ENCODE assay signal across 30 mouse cellular contexts in the genomic region with DNA sequence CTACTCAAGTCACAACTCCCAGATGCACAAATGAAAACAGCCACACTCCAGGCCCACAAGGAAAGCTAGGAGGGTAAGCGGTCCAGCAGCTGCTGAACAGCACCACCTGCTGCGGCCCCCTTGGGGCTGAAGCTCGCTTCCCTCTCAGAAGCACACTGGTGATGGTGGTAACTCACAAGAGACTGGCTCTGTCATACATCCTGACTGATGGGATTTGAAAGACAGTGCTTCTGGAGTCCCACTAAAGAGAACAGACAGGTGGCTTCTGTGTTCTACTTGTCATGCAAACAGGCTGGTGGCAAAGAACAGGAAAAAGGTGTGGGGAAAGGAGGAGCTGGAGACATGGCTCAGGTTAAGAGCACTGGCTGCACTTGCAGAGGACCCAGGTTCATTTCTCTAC. TPM values are rescaled to one million over a fixed set of nuclear protein-coding genes. Genes with fewer than 3 reads are reported as not detected.
A peak's percentile ranks its signal among the peaks of the same experiment; 100 is the strongest.
DNase-seq lines count a peak whose midpoint lies in the region; ATAC-seq and TF ChIP-seq lines count a peak whose summit lies in the region.
"Had no signal": no experiment of that assay in that cellular context is flagged by ENCODE, and none has a peak within 500 bp of the region (broad histone marks: within the 10 kb centered on the region; RNA-seq: fewer than 3 reads in every experiment).

No protein-coding gene starts in this region.

- ATAC-seq in liver, embryonic 12.5 days, result no peak
- ATAC-seq in liver, embryonic 14.5 days (ENCODE audit: insufficient read depth), result no peak
- no peak for ATAC-seq in liver, postnatal 0 days
- no peak for ATAC-seq in hindbrain, embryonic 16.5 days
- ATAC-seq: activated CD4-positive, CD25-positive, alpha-beta regulatory T cell, adult 4 months; CD4-positive, CD25-positive, alpha-beta regulatory T cell, adult 4 months; forebrain, embryonic 14.5 days; forebrain, embryonic 16.5 days; Patski had no signal

- 0 out of 2 replicates have a peak overlapping the region, but pooled peaks have one; percentile 45 for H3K9ac ChIP-seq in liver, embryonic 12.5 days
- H3K9ac ChIP-seq in liver, embryonic 14.5 days (replicated peaks), result no peak overlapping the region
- no peak overlapping the region for H3K9ac ChIP-seq in liver, postnatal 0 days (replicated peaks)
- H3K9ac ChIP-seq in hindbrain, embryonic 16.5 days (ENCODE audit: low read depth, low read length), result no peak overlapping the region
- H3K9ac ChIP-seq: embryonic facial prominence, embryonic 13.5 days; embryonic facial prominence, embryonic 15.5 days; forebrain, embryonic 12.5 days had no signal

- H3K9me3 ChIP-seq in liver, embryonic 12.5 days (replicated peaks), result no peaks in the 10 kb centered on the region
- no peaks in the 10 kb centered on the region for H3K9me3 ChIP-seq in liver, embryonic 14.5 days (ENCODE audit: control insufficient read depth, low read length)
- H3K9me3 ChIP-seq in liver, postnatal 0 days (ENCODE audit: low read length), result no peaks in the 10 kb centered on the region
- H3K9me3 ChIP-seq in hindbrain, embryonic 16.5 days (ENCODE audit: control insufficient read depth, low read length), result no peaks in the 10 kb centered on the region
- H3K9me3 ChIP-seq: embryonic facial prominence, embryonic 13.5 days; embryonic facial prominence, embryonic 15.5 days; forebrain, embryonic 10.5 days; forebrain, embryonic 12.5 days had no signal

- DNase-seq in liver, result no peak
- no peak for DNase-seq in liver, embryonic 14.5 days (ENCODE audit: low read depth in 3 of 3, low spot score in 3 of 3)
- no peak for DNase-seq in liver, postnatal 0 days
- DNase-seq in ES-CJ7 (ENCODE audit: low read depth, low spot score), result peak; percentile 22
- peak; percentile 59 for DNase-seq in ZHBTc4 (ENCODE audit: low read depth, low spot score)
- DNase-seq in cerebellum, postnatal 36 days, result no peak
- DNase-seq: adrenal gland, adult 8-10 months; adrenal gland, postnatal 14 days; adrenal gland, postnatal 36 days; B cell, adult 2 months; cerebellum, adult 11-12 months; cerebellum, adult 2 months; cerebellum, adult 9-10 months; cerebellum, postnatal 10 days; cerebellum, postnatal 25 days; embryo, embryonic 11 days had no signal

- peak overlapping the region; percentile 91 for H3K27ac ChIP-seq in liver, embryonic 12.5 days
- peak overlapping the region; percentile 39 for H3K27ac ChIP-seq in liver, embryonic 14.5 days
- H3K27ac ChIP-seq in liver, postnatal 0 days (ENCODE audit: low read depth), result no peak overlapping the region
- no peak overlapping the region for H3K27ac ChIP-seq in hindbrain, embryonic 16.5 days (ENCODE audit: low read depth, low read length)
- H3K27ac ChIP-seq: embryonic facial prominence, embryonic 13.5 days; embryonic facial prominence, embryonic 15.5 days; forebrain, embryonic 10.5 days; forebrain, embryonic 12.5 days had no signal

- TF ChIP-seq CTCF in liver, embryonic 14.5 days (IDR thresholded peaks at IDR 0.05; ENCODE audit: low read depth), result no peak
- TF ChIP-seq CTCF in liver, postnatal 0 days (IDR thresholded peaks at IDR 0.05; ENCODE audit: low read depth), result no peak

- WGBS in liver, embryonic 12.5 days (ENCODE audit: insufficient replicate concordance), result 97% methylated on average over 3 of the region's 3 CpGs
- WGBS in liver, embryonic 14.5 days (ENCODE audit: insufficient replicate concordance), result 86% methylated on average over 3 of the region's 3 CpGs
- WGBS in liver, postnatal 0 days (ENCODE audit: insufficient replicate concordance), result 100% methylated on average over 3 of the region's 3 CpGs
- 81% methylated on average over 3 of the region's 3 CpGs for WGBS in hindbrain, embryonic 16.5 days

- no peak for TF ChIP-seq EP300 in liver, embryonic 14.5 days (IDR thresholded peaks at IDR 0.05; ENCODE audit: low read depth)
- no peak for TF ChIP-seq EP300 in liver, postnatal 0 days (IDR thresholded peaks at IDR 0.05; ENCODE audit: low read depth)

- H3K4me1 ChIP-seq in liver, embryonic 12.5 days, result peaks cover 29% of the 10 kb centered on the region
- peaks cover 13 to 14% of the 10 kb centered on the region in 2 experiments for H3K4me1 ChIP-seq in liver, embryonic 14.5 days (replicated peaks; ENCODE audit: control insufficient read depth in 2 of 2, insufficient read depth in 2 of 2, low read length in 1 of 2)
- no peaks in the 10 kb centered on the region for H3K4me1 ChIP-seq in liver, postnatal 0 days (ENCODE audit: insufficient read depth)
- H3K4me1 ChIP-seq in hindbrain, embryonic 16.5 days (ENCODE audit: control insufficient read depth, insufficient read depth, low read depth, low read length), result no peaks in the 10 kb centered on the region
- H3K4me1 ChIP-seq: embryonic facial prominence, embryonic 13.5 days; embryonic facial prominence, embryonic 15.5 days; forebrain, embryonic 10.5 days; forebrain, embryonic 12.5 days had no signal

- H3K4me3 ChIP-seq in liver, embryonic 12.5 days, result no peak overlapping the region
- no peak overlapping the region for H3K4me3 ChIP-seq in liver, embryonic 14.5 days (ENCODE audit: insufficient read depth in 1 of 2, low read depth in 2 of 2, low read length in 2 of 2)
- H3K4me3 ChIP-seq in liver, postnatal 0 days (ENCODE audit: low read depth, low read length), result no peak overlapping the region
- no peak overlapping the region for H3K4me3 ChIP-seq in hindbrain, embryonic 16.5 days (ENCODE audit: low read length)
- H3K4me3 ChIP-seq: embryonic facial prominence, embryonic 13.5 days; embryonic facial prominence, embryonic 15.5 days; erythroblast, embryonic 14.5 days; forebrain, embryonic 10.5 days; forebrain, embryonic 12.5 days had no signal

- H3K27me3 ChIP-seq in liver, embryonic 12.5 days (replicated peaks), result no peaks in the 10 kb centered on the region
- no peaks in the 10 kb centered on the region for H3K27me3 ChIP-seq in liver, embryonic 14.5 days (ENCODE audit: control insufficient read depth, insufficient read depth, low read length)
- H3K27me3 ChIP-seq in liver, postnatal 0 days (ENCODE audit: insufficient read depth, low read length), result no peaks in the 10 kb centered on the region
- H3K27me3 ChIP-seq in hindbrain, embryonic 16.5 days (replicated peaks; ENCODE audit: control insufficient read depth, insufficient read depth, low read length), result no peaks in the 10 kb centered on the region
- H3K27me3 ChIP-seq: CH12.LX; embryonic facial prominence, embryonic 13.5 days; embryonic facial prominence, embryonic 15.5 days; forebrain, embryonic 12.5 days; Patski had no signal

- H3K4me2 ChIP-seq in liver, embryonic 12.5 days, result no peak overlapping the region
- H3K4me2 ChIP-seq in liver, embryonic 14.5 days (ENCODE audit: low read depth), result no peak overlapping the region
- no peak overlapping the region for H3K4me2 ChIP-seq in liver, postnatal 0 days (ENCODE audit: low read depth, low read length)
- H3K4me2 ChIP-seq in hindbrain, embryonic 16.5 days (ENCODE audit: low read length), result no peak overlapping the region
- H3K4me2 ChIP-seq: embryonic facial prominence, embryonic 13.5 days; embryonic facial prominence, embryonic 15.5 days; forebrain, embryonic 12.5 days had no signal

- peaks cover 99% of the 10 kb centered on the region for H3K36me3 ChIP-seq in liver, embryonic 12.5 days
- peaks cover 92% of the 10 kb centered on the region for H3K36me3 ChIP-seq in liver, embryonic 14.5 days (replicated peaks; ENCODE audit: control insufficient read depth, insufficient read depth, low read depth)
- H3K36me3 ChIP-seq in liver, postnatal 0 days (replicated peaks; ENCODE audit: insufficient read depth, low read length), result peaks cover 81% of the 10 kb centered on the region
- H3K36me3 ChIP-seq in hindbrain, embryonic 16.5 days (ENCODE audit: control insufficient read depth, insufficient read depth, low read length), result peaks cover 52% of the 10 kb centered on the region

RNA-seq across cellular contexts. Expression of a gene that starts 18.5 kb away (rescaled TPM):
- polyA plus RNA-seq in liver, embryonic 12.5 days (2016; fragmentation: Nextera tagmentation; extraction: Ambion mirVana), result not detected in 2 replicates
- not detected in 2 replicates for polyA plus RNA-seq in liver, embryonic 14.5 days (2012; rRNA removed)
- polyA plus RNA-seq in liver, embryonic 14.5 days (2014; fragmentation: Nextera tagmentation; extraction: Ambion mirVana), result not detected in 2 replicates
- 0.16 and 0.20 TPM in 2 replicates for polyA plus RNA-seq in liver, postnatal 0 days (2015; fragmentation: Nextera tagmentation; extraction: Ambion mirVana)
- polyA plus RNA-seq in hindbrain, embryonic 16.5 days (2015; fragmentation: Nextera tagmentation; extraction: Ambion mirVana), result 0.61 and 0.70 TPM in 2 replicates
- polyA plus RNA-seq: activated CD4-positive, CD25-positive, alpha-beta regulatory T cell, adult 4 months; CD4-positive, CD25-positive, alpha-beta regulatory T cell, adult 4 months; cerebellum, adult 2 months; embryonic facial prominence, embryonic 11.5 days; embryonic facial prominence, embryonic 15.5 days; erythroblast, embryonic 14.5 days; forebrain, embryonic 10.5 days; forebrain, embryonic 12.5 days; forebrain, embryonic 14.5 days had no signal

RNA-seq across cellular contexts. Expression of a gene that starts 22.0 kb away (rescaled TPM):
- polyA plus RNA-seq in liver, embryonic 12.5 days (2016; fragmentation: Nextera tagmentation; extraction: Ambion mirVana), result 68.0 and 72.6 TPM in 2 replicates
- polyA plus RNA-seq in liver, embryonic 14.5 days (2012; rRNA removed), result 23.9 and 32.7 TPM in 2 replicates
- 49.6 and 58.7 TPM in 2 replicates for polyA plus RNA-seq in liver, embryonic 14.5 days (2014; fragmentation: Nextera tagmentation; extraction: Ambion mirVana)
- polyA plus RNA-seq in liver, postnatal 0 days (2015; fragmentation: Nextera tagmentation; extraction: Ambion mirVana), result 21.1 and 21.7 TPM in 2 replicates
- 34.2 and 40.3 TPM in 2 replicates for polyA plus RNA-seq in hindbrain, embryonic 16.5 days (2015; fragmentation: Nextera tagmentation; extraction: Ambion mirVana)

RNA-seq across cellular contexts. Expression of a gene that starts 24.2 kb away (rescaled TPM):
- polyA plus RNA-seq in liver, embryonic 12.5 days (2016; fragmentation: Nextera tagmentation; extraction: Ambion mirVana), result 17.5 and 17.8 TPM in 2 replicates
- 8.7 and 10.1 TPM in 2 replicates for polyA plus RNA-seq in liver, embryonic 14.5 days (2012; rRNA removed)
- 7.9 and 10.9 TPM in 2 replicates for polyA plus RNA-seq in liver, embryonic 14.5 days (2014; fragmentation: Nextera tagmentation; extraction: Ambion mirVana)
- polyA plus RNA-seq in liver, postnatal 0 days (2015; fragmentation: Nextera tagmentation; extraction: Ambion mirVana), result 13.0 and 13.3 TPM in 2 replicates
- 16.9 and 17.3 TPM in 2 replicates for polyA plus RNA-seq in hindbrain, embryonic 16.5 days (2015; fragmentation: Nextera tagmentation; extraction: Ambion mirVana)

RNA-seq across cellular contexts. Expression of a gene that starts 32.3 kb away (rescaled TPM):
- 32.2 and 33.1 TPM in 2 replicates for polyA plus RNA-seq in liver, embryonic 12.5 days (2016; fragmentation: Nextera tagmentation; extraction: Ambion mirVana)
- 39.0 and 58.3 TPM in 2 replicates for polyA plus RNA-seq in liver, embryonic 14.5 days (2012; rRNA removed)
- polyA plus RNA-seq in liver, embryonic 14.5 days (2014; fragmentation: Nextera tagmentation; extraction: Ambion mirVana), result 43.6 and 48.0 TPM in 2 replicates
- polyA plus RNA-seq in liver, postnatal 0 days (2015; fragmentation: Nextera tagmentation; extraction: Ambion mirVana), result 92.3 and 113 TPM in 2 replicates
- 22.1 and 22.9 TPM in 2 replicates for polyA plus RNA-seq in hindbrain, embryonic 16.5 days (2015; fragmentation: Nextera tagmentation; extraction: Ambion mirVana)

RNA-seq across cellular contexts. Expression of a gene that starts 43.8 kb away (rescaled TPM):
- polyA plus RNA-seq in liver, embryonic 12.5 days (2016; fragmentation: Nextera tagmentation; extraction: Ambion mirVana), result 80.0 and 83.0 TPM in 2 replicates
- 40.3 and 42.8 TPM in 2 replicates for polyA plus RNA-seq in liver, embryonic 14.5 days (2012; rRNA removed)
- 68.0 and 75.4 TPM in 2 replicates for polyA plus RNA-seq in liver, embryonic 14.5 days (2014; fragmentation: Nextera tagmentation; extraction: Ambion mirVana)
- polyA plus RNA-seq in liver, postnatal 0 days (2015; fragmentation: Nextera tagmentation; extraction: Ambion mirVana), result 61.0 and 63.2 TPM in 2 replicates
- polyA plus RNA-seq in hindbrain, embryonic 16.5 days (2015; fragmentation: Nextera tagmentation; extraction: Ambion mirVana), result 127 and 137 TPM in 2 replicates

Comparison
In these comparisons a context has a peak if more than half of its experiments do, and no peak if none do; other contexts are left out.
1. H3K27ac ChIP-seq: peak in liver, embryonic 12.5 days (single experiment) and liver, embryonic 14.5 days (single experiment); none in liver, postnatal 0 days (single experiment) and hindbrain, embryonic 16.5 days (single experiment).
2. DNase-seq: peak in ES-CJ7 (single experiment) and ZHBTc4 (single experiment); none in liver (single experiment), liver, embryonic 14.5 days (0 of 3), liver, postnatal 0 days (single experiment) and cerebellum, postnatal 36 days (0 of 2).